Mouse (Mus musculus) CD4-positive helper T cell, adult 2 months (primary cell): ENCODE data around the gene Coil.

Experiments
- DNase-seq: peaks from one replicate; pipeline ENCODE4 v3.0.0-alpha.2; 2012; ENCODE audit warnings: low read depth, missing footprints, low spot score

Coil gene

DNA sequence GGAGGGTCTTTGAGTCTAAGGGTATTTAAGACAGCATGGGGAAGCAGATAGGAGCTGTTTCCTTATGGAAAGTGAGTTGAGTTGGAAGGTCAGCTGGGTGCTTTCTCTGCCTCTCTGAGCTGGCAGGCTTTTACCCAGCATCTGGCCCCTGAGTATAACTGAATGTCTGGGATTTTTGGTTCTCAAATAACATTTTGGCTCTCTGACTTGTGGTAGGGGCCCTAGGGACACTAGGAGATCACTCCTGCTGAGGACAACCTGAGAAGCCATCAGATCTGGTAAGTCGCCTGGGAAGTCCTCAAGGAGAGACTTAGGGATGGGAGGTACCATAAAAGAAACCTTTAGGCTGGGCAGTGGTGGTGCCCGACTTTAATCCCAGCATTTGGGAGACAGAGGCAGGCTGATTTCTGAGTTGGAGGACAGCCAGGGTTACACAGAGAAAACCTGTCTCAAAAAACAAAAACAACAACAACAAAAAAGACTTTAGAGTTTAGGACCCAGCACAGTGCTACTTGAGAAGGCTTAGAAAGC lies at the start of gene Coil:
Gene Coil, plus strand, starts transcription at position 51 of the 531 bp plus-strand sequence.
- DNase-seq, result no peak

DNA sequence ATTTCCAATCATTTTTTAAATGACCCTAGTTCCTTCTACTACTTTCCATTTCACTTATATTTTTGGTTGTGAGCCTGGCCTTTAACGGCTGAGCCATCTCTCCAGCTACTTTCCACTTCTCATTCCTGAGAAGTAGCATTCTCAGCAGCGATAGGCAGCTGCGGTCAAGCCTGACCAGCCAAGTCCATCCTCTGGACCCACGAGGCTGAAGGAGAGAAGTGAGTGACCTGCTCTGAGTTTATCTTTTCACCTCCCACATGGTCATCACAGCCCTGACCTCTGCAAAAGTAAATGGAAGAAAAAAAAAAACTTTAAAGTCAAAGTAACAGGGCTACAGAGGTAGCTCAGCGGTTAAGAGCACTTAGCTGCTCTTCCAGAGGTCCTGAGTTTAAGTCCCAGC lies 43.5 kb upstream of the Coil start:
- no peak for DNase-seq

DNA sequence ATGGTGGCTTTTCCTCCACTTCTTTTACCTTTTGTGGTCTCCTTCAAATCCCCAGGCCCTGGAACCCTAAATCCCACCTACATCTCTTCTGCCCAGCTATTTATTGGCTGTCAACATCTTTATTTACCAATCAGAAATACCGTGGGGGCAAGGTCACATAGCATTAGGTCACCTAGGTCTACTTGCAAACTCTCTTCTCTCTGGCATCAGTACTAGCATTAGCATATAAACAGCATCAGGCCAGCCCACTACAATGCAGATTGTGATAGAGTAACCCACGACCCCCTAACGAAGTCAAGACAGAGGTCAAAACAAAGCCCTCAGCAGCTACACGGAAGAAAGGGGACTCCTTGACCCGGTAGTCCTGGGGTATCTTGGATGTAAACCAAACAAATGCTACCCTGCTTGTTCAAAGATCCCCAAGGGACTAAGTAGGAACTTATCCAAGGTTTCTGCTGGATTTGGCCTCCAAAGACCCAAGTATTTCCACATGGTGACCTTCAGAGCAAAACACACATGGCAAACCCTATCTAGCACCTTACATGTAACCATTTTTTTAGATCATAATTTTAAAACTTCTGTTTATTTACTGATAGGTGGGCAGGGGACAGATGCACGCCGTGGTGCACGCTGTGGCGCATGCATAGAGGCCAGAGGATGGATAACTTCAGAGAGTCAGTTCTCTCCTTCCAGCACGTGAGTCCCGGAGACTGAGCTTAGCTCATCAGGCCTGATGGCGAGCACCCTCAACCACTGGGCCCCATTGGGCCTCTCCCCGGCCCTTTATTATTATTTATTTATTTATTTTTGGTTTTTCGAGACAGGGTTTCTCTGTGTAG lies 38.1 kb upstream of the Coil start:
- no peak for DNase-seq

DNA sequence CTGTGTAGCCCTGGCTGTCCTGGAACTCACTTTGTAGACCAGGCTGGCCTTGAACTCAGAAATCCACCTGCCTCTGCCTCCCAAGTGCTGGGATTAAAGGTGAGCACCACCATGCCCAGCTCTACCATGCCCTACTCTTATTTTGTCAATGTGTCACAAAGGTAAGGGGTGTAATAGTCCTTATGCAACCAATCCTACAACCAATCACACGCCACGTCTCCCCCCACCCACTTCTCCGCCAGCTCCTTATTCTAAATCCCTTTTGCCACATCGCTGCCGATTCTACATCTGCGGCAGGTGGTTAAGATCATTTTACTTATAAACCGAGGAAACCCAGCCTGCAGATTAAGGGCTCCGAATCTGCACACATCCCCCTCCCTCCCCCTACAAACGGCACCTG lies 37.0 kb upstream of the Coil start:
- no peak for DNase-seq

DNA sequence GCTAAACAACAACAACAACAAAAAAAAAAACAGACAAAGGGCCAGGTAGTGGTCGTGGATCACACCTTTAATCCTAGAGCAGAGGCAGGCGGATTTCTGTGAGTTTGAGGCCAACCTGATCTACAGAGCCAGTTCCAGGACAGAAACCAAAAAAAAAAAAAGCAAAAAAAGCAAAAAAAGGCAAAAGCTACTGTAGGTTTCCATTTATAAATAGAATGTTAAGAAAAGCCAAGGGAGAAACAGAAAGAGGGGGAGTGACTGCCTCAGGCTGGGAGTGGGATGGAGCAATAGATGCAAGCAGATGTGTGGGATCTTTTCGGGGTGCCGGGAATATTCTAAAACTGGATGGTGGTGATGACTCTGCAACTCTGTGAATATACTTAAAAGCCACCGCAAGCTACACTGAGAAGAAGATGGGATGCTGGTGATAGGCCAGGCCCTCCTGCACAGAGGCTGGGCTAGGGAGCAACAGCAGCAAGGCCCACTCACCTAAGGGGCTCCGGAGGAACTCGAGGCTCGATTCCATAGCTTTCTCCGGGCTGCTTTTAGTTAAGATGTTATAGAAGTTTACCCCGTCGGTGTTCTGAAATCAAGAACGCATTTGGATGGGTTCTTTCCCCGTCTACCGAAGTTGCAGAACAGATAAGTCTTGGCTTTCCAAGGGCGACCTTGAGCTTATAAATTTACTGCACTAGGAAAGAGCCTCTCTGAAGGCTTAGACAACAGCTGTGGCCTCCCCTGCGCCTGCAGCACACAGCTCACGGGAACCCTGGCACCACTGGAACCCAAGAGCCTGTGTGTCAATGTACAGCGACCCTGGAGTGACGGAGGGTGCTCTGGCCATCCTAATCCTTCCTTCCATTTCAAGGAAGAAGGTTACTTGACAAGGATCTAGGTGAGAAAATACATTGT lies 35.7 kb upstream of the Coil start:
- DNase-seq, result no peak

DNA sequence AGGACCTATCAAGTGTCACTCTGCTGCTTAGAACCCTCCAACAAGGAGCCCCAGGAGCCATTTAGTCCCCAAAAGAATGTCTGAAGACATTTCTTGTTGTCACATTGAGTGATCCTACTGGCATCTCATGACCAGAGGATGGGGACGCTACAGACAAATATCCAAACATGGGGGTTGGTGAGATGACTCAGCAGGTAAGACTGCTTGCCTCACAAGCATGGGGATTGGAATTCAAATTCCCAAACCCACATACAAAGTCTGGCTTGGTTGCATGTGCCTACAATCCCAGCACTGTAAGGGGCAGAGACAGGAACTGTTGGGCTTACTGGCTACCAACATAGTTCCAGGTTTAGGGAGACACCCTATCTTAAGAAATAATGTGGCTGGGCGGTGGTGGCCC lies 32.2 kb upstream of the Coil start:
- no peak for DNase-seq

DNA sequence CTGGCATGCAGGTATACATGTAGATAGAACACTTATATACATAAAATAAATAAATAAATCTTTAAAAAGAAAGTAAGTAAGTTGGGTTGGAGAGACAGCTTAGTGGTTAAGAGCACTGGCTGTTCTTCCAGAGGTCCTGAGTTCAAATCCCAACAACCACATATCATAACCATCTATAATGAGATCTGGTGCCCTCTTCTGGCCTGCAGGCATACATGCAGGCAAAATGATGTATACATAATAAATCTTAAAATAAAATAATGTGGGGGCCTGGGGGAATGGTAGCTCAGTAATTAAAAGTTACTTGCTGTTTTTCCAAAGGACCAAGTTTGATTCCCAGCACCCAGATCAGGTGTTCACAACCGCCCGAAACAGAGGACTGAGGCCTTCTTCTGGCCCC lies 31.3 kb upstream of the Coil start:
- DNase-seq, result no peak

DNA sequence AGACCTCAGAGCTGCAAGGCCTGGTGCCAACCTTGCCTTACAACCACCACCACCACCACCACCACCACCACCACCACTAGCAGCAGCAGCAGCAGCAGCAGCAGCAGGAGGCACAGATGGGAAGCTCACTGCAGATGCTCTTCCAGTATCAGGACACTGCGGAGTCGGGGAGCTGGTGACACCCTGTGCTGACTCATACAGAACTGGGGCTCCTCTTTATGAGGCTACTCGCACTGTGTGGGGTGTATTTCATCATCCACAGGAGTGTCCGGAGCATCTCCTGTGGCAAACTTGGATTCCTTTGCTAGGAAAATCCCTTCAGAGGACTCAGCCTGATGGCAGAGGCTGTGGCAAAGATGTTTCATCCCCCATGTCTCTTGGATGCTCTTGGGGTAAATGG lies 30.4 kb upstream of the Coil start:
- no peak for DNase-seq

DNA sequence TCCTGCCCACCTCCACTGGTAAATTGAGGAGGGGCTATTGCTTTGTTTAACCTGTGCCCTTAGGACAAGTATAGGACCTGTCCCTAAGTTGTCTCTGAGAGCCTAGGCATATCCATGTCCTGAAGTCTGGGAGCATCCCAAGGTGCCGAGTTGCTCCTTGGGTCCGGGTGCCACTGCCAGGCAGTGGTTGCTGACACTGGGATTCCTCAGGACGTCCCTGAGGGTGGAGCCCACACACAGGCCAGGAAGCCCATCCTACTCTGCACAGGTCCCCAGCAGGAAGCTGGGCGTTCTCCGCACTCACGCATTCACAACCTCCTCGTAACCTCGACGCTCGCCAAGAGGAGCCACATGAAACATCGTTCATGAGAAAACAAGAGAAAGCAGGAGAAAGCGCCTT lies 28.6 kb upstream of the Coil start:
- DNase-seq, result no peak

DNA sequence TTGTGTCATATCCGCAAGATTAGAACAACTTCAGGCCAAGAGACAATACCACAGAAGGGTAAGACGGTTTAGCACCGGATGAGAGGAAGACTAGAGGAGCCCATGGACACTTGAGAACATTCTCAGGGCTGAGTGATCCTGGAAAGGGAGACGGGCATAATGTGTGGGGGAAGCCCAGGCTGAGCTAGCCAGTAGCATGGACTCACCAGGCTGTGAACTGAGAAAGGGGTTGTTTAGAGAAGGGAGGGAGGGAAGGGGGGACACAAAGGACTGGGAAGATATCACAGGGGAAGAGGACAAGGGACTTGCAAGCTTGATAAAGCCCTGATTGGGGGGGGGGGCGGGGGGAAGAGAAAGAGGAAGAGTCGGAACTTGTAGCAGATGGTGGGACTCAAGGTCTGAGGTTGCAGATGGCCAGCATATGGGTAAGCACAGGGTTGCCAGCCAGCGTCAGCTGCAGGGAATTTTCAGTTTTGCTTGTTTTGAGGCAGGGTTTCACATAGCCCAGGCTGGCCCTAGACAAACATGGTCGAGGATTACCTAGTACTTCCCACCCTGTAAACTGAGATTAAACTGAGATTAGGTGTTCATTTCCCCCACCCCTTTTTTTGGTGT lies 24.0 kb upstream of the Coil start:
- DNase-seq, result no peak

DNA sequence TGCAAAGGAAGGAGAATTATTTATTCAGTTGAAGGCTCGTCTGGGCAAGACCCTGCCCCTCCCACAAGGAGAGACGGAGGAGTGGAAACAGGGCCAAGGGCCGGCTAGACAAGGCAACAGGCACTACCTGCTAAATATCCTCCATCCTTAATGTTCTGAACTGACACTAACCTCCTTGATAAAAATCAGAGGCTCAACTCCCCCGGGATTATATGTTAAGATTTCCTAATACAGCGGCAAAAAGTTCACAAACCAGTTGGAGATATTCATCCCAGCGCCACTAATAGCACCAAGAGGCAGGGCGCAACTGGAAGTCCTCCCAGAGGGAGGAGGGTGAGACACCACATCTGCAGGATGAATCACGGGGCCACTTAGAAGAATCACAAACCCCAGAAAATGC lies 21.2 kb upstream of the Coil start:
- DNase-seq, result no peak

DNA sequence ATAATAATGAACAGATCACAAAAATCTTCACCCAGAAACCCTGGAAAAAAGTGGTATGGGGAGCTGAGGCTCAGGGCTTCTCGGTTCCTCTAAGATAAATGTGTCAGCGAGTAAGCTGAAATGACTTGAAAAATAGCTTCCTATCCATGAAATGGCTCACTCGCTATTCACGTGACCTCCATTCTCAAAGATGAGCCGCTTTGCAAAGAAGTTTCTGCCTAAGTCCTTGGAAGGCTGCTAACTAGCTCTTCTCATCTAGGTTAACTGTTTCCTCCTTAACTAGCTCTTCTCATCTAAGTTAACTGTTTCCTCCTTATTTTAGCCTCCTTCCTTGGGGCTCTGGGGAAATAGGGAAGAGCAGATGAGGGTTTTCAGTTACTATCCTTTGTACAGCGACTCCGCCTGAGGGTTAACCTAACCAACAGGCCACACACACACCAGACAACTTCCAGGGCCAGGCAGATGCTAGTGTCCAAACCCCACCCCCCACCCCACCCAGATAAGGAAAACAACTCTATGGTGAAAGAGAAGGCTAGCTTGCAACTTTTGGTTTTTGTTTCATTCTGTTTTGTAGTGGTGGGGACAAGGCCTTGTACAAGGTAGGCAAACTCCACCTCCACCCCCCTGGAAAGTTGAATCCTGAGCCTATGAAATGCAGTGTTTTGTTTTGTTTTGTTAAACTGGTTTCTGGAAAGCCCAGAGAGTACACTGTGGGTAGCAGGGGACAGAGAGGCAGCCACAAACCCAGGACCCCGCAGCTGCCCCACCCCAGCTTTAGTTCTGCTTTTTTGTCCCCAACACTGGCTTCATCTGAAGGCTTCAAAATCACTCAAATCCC lies 20.0 kb upstream of the Coil start:
- DNase-seq, result no peak

DNA sequence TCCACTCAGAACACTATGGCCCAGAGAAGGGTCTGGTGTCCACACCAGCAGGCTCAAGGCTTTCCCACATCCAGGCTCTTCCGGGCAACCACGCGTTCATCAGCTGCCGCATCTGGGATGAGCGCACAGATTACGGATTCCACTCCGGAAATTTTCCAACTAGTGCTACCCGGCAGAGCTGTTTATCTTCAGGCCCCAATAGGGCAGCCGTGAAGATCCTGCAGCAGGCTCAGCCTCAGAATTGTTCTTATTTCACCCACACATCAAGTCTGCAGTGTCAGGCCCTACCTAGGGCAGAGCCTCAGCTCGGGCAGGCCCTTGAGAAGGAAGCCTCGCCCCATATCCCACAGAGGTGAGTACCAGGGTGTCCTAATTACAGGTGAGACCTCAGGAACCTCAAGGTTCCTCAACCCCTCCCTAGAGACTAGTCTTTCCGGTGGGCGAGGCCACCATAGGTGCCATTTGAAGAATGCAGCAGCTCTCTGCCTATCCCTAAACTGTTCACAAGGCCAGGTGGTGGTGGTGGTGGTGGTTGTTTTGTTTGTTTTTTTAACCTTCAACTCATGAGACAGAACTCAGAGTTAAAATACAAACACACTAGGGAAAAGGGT lies 19.3 kb upstream of the Coil start:
- no peak for DNase-seq

DNA sequence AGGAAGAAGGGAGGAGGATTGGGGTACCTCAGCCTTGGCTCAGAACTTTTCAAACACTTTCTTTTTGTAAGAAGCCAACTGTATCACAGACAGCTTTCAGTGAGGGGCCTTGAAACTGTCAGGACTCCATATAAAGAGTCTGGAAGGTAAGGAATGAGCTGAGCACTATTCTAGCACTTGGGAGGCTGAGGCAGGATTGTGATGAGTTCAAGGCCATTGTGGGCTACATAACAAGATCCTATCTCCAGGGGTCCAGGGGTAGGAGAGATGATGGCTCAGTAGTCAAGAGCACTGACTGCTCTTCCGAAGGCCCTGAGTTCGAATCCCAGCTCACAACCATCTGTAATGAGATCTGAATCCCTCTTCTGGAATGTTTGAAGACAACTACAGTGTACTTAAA lies 18.5 kb upstream of the Coil start:
- DNase-seq, result no peak

DNA sequence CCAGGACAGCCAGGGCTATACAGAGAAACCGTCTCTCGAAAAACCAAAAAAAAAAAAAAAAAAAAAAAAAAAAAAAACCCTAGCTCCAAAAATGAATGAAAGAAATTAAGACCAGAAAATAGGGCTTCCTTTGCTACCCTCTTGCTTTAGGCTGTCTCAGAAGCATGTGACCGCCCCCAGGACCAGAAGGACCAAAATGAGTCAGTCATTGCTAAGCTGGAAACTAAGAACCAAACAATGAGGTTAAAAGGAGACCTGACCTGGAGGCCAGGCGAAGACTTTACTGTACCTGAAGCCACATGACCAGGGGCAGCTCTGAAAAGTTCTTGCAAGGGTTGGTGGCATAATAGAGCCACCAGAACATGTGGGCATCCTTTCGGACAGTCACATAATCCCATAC lies 17.9 kb upstream of the Coil start:
- no peak for DNase-seq

DNA sequence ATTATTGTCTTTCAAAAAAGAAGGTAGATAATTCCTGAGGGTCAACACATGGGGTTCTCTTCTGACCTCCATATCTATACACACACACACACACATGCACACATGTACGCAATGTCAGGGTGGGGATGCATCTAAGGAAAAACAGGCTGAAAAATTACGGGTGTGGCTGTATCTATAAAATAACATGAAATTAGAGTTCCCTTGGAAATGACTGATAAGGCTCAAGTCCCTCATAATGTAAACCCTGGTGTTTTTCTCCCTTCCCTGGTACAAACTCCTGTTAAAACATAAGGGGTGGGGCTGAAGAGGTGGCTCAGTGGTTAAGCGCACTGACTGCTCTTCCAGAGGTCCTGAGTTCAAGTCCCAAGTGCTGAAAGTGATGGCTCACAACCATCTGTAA lies 16.5 kb upstream of the Coil start:
- no peak for DNase-seq

DNA sequence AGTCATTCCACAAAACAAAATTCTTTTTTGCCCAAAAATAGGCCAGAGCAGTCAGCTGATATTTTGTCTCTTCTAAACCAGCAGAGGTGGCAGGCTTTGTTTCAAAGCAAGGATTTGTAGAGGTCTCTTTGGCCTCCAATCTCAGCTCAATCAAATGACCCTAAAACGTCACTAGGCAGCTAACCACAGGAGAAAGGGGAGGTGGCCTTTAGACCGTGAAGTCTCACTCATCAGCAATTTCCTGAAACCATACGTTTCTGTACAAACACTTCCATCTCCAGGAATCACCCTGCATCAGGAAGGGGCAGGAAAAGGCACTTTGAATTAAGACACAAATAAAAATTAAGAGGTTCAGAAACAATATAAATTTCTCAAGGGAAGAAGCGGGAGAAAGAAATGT lies 15.2 kb upstream of the Coil start:
- peak; percentile 66 for DNase-seq

DNA sequence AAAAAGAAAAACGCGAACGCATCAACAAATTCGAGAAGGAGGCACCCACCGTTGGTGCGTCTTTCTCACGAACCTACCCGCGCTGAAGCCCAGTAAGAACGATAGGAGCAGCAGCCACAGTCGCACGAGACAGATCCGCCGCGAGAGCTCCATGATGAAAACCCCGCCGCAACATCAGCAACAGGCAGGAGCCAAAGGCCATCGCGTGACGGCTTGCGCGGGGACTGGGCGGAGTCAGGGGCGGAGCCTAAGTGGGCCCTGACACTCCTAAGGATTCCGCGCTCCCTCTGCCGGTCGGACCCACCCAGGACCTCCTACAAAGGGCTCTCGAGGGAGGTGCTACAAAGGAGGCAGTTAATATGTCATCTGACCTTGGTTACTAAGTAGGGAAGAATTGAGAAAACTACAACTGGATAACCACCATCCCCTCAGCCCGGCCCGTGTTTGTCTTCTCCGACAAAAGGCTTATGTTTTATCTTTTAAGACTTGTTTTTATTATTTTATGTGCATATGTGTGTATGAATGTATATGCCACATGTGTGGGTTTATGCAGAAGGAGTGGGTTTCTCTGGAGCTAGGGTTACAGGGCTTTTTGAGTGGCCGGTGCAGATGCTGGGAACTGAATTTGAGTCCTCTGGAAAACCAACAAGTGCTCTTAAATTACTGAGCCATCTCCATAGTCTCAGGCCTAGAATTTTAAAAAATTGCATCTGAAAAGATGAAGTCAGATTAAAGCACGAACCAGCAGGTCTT lies 14.7 kb upstream of the Coil start, which contains the start of gene Scpep1:
Gene Scpep1, minus strand, starts transcription at position 249 of the 753 bp plus-strand sequence.
- DNase-seq, result peak; percentile 95

DNA sequence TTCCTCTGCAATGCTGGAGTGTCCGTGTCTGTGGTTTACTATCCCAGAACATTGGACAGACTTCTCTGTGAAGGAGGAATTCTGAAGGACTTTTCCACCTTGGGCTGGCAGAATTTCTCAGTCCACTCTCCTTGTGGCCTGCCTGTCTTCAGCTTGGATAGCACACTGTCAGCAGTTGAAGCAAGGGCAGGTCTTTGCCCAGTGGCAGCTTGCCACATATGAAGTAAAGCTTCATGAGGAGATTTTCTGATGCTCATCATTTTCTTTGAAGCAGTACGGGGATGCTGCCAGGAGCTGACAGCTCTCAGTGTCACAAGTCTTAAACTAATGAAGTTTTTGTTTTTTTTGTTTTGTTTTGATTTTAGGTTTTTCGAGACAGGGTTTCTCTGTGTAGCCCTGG lies 11.2 kb upstream of the Coil start:
- no peak for DNase-seq

DNA sequence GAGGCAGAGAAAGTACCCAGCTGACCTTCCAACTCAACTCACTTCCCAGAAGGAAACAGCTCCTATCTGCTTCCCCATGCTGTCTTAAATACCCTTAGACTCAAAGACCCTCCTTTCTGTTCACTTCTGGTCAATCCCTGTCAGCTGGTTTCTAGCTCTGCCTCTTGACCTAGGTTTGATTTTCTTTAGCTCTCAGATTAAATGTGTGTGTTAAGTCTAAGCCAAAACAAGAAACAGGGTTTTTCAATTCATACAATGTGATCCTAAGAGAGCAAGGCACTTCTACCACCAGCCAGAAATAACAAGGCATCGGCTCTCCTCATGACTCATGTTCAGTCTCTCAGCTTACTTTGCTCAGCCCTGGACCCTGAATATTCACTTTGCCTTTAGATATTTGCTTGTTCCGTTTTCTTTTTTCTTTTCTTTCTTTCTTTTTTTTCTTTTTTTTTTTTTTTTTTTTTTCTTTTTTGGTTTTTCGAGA lies 3.1 kb upstream of the Coil start, which contains the start of gene Elobl:
Gene Elobl, minus strand, starts transcription at position 51 of the 481 bp plus-strand sequence.
- DNase-seq, result no peak
